Mouse (Mus musculus) c-Kit-positive CD71-negative TER-119-negative erythroid progenitor cells, embryonic 14.5 days (primary cell): Measurements from ENCODE around the gene Otud5.
"Not testable (repeated sequence)": the region's sequence is repeated elsewhere in the genome, so short reads cannot be mapped to it uniquely, and the experiment has no call there.

Experiments
- DNase-seq: peaks from one replicate; pipeline ENCODE4 v3.0.0-alpha.2; 2013; ENCODE audit warnings: low read depth

Otud5 gene

DNA sequence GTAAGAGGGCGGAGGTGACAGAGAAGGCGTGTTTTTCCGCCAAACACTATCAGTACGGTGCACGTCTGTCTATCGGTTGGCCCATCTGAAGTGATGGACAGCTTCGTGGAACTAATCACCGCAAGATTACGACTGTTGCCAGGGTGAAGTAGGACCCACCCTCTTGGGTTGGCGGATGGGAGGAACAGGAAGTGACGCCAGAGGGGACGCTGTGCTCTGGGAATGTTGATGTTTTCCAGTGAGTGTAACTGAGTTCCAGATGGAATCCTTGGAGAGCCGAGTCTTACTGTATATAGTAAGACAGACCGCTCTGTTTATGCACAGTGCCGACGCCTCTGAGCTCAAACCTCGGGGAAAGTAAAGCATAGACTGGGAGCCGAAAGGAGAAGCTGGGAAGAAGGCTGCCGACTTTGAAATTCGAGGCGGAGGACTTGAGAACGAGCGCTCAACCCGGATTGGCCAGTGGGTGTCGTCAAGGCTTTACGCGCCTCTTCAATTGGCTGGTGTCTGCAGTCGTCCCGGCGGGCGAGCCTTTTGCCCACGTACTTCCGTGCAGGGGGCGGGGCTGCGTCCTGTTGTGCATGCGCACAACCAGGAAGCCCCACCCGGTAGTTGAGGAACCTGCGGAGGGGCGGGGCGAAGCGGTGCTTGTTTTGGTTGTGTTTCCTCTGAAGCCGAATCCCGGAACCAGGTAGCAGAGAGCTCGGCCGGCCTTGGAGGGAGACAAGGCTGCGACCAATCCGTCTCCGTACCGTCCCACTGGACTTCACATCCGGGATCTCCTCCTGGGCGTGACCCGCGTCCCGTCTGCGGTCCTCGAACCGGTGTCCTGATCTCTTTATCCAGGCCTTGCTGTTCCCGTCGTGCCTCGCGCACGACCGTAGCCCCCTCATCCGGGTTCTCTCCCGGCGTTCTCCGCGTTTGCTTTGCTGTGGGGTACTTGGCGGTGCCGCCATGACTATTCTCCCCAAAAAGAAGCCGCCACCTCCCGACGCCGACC, at the start of gene Otud5:
Otud5 (plus strand) TSS at position 202 of the 1,000 bp plus-strand sequence.
- DNase-seq, result peak; percentile 87

- no peak for DNase-seq
Observed at GRCm38 (mm10) chrX:7793361-7793760, 47.8 kb upstream of the Otud5 start.

DNA sequence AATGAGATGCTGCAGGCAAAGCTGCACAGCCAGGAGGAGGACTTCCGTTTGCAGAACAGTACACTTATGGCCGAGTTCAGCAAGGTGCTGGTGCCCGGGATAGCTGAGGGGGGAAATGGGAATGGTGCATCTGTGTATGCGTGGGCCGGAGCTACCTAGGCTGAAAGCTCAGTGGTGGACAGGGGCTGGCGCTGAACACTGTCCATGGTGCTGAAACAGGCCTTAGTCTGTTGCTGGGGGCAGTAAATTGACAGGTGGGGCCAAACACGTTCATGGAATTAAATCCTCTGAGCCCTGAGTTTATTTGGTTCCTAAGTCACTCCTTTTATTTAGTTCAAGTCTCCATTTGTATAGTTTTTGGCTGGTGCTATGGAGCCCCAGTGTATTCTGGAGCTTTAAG, 46.1 kb upstream of the Otud5 start:
- DNase-seq, result no peak

GRCm38 (mm10) chrX:7797327-7797726, 43.8 kb upstream of the Otud5 start:
- DNase-seq, result no peak

DNA sequence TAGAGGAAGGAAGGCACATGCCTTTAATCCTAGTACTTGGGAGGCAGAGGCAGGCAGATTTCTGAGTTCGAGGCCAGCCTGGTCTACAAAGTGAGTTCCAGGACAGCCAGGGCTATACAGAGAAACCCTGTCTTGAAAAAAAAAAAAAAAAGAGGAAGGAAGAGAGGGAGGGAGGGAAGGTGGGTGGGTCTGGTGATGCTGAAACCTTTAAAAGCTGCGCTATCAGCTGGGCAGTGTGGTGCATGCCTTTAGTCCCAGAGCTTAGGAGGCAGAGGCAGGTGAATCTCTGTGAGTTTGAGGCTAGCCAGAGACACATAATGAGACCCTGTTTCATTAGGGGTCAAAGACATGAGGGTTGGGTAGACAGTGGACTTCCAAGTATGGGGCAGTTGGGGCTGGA, 39.0 kb upstream of the Otud5 start:
- not testable (repeated sequence) for DNase-seq

GRCm38 (mm10) chrX:7815016-7815415, 26.1 kb upstream of the Otud5 start:
- DNase-seq, result not testable (repeated sequence)

DNA sequence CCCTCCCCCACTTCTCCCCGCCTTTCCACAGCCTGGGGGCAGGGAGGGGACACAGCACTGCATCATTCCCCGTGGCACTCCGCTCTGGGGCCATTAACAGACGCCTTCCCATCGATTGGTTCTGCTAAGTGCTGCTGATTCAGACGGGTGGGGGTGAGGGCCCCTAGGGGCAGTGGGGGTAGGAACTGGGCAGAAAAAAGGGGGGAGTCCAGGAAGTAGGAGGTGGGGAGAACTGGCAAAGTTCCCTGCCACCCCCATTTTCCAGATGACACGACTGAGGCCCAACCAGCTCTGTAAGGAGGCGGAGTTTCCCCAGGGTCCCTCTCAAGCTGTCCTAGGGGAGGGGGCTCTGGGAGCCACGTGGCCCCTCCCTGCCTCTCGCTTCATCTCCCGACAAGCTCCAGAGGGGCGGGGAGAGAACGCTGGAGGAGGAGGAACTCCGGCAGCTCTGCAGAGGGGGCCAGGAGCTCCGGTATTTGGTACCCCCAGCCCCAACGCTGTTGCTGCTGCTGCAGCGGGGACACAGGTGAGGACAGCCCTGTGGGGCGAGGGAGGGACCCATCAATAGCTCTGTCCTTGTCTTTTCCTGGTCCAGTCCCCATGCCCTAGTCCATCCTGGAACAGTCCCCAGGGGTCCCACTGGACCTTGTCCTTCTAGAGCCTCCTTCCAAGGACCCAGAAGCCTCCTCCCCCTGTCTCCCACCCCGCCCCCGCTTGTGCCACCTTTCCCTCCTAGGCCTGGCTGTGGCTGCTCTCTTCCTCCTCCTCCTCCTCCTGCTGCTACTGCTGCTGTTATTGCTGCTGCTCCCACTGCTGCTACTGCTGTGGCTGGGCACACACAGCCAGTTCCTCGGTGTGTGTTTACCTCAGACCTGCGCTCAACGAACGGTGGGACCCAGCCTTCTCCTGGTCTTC, 19.0 kb upstream of the Otud5 start, which contains the start of gene Kcnd1:
Kcnd1 (plus strand) TSS at position 425 of the 915 bp plus-strand sequence.
- DNase-seq, result no peak

DNA sequence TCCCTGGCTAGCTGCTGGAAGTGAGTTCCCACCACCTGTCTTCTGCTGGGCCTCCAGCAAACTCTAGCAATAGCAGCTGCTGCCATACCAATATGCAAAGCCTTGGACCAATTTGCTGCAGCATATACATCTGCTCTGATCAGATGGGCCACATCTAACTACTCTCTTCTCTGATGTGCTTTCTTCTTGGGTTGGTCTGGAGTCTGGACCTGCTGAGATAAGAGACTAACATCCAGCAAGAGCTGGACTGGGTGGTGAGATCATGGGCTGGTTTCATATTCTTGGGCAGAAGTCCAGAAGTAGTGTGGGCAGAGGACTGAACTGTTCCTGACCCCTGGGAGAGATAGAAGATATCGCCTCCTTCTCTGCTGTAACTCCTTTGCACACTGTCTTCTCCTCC, 4.0 kb upstream of the Otud5 start:
- no peak for DNase-seq

DNA sequence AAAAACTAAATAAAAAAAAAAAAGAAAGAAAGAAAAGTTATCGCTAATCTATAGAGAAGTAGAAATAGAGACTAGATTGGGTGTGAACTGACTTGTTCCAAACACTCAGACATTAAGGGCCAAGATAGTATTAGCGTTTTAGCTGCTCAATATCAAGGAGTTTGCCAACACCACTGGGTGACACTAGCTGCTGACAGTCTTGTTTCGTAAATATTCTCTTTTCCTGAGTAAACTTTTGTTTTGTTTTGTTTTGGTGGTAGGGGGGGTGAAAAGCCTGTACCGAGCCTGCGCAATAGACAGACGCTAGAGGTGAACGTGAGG, 362 bp upstream of the Otud5 start:
- DNase-seq, result no peak

DNA sequence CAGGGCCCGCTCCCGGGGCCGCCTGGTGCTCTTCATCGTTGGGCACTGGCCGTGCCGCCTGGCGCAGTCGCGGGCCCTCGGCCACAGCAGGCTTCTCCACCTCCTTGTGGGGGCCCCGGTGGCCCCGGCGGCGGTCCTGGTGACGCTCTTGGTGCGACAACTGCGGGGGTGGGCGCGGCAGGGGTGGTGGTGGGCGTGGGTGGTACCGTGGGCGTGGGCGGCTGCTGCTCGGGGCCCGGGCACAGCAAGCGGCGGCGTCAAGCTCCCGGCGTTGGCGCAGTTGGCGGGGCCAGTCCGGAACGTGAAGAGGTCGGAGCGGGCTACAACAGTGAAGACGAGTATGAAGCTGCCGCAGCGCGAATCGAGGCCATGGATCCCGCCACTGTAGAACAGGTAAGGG, 1.2 kb downstream of the Otud5 start:
- no peak for DNase-seq

DNA sequence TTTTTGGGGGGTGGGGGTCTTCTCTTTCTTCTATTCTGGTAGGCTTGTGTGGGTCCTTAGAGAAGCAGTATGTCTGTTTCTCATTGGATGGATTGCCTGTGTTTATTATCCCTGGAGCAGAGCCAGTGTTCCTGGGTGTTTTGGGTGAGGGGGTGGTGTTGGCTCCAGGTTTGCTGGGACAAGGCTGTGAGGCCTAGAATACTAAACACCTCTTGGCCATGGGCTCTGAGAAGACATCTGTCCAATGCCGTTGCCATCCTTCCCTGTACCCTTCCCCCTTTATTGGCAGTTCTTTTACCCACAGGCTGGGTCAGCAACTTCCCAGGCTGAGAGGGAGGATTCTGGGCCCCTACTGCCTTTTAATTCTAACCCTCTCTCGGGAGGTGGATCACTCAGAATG, 6.7 kb downstream of the Otud5 start:
- no peak for DNase-seq

- no peak for DNase-seq
Observed at GRCm38 (mm10) chrX:7854578-7854977, 13.4 kb downstream of the Otud5 start.

DNA sequence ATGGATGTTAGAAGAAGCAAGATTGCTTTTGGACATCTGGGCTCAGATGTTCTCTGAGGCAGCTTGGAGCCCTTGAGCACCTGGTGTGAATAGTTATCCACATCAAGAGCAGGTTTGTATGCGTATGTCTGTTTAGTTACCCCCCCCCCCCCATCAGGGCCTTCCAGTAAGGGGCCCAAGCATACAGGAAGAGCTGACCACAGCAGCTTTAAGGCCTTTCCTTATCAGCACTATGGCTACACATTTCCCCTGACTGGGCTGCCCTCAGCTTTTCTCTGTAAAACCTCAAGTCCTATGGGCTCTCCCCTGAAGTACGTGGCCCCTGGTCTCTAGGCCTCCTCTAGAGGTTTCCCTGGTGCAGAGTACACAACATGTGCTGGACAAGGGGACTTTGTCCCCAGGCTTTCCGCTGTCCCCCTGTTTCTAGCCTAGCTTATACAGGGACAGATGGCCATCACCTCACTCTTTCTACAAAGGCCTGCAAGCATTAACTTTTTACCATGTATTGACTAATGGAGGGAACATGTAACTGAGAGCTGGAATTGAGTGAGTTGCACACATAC, 18.1 kb downstream of the Otud5 start:
- no peak for DNase-seq

GRCm38 (mm10) chrX:7863181-7863580, 22.0 kb downstream of the Otud5 start:
- no peak for DNase-seq

GRCm38 (mm10) chrX:7864551-7864950, 23.4 kb downstream of the Otud5 start:
- no peak for DNase-seq

DNA sequence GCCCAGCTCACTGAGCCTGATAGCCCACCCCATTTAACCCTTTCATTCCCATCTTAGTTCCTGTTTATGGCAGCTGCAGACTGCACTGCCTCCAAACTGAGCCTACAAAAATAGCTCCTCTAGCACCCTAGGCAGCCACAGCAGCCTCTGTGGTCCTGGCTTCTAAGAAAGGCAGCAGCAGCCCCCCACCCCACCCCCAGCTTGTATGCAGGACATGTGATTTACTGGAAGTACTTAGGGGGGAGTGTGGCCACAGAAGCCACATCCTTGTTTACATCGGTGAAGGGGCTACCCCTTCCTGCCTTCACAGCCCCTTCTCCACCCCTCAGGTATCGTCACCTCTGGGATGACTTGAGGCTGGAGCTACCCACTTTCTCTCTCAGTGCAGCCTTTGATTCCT, 24.2 kb downstream of the Otud5 start:
- DNase-seq, result no peak

DNA sequence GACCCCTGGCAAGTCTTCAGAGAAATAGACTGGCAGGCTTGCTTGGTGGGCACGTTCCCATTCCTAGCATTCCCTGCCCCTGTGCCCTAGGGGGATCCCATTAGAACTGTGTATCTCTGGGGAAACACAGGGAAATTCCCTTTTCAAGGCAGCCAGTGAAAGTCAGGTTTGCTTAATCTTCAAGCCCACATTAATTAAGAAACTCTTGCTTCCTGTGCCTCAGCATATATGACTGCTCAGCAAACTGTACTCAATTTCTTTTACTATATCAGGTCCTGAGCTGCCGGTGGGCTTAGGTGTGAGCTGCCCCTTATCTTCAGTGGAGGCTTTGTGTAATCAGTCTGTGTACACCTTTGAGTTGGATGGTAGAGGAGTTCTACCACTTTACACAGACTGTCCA, 24.6 kb downstream of the Otud5 start:
- DNase-seq, result no peak

- no peak for DNase-seq
Observed at GRCm38 (mm10) chrX:7867141-7867540, 26.0 kb downstream of the Otud5 start.

GRCm38 (mm10) chrX:7868506-7868905, 27.3 kb downstream of the Otud5 start:
- DNase-seq, result no peak

DNA sequence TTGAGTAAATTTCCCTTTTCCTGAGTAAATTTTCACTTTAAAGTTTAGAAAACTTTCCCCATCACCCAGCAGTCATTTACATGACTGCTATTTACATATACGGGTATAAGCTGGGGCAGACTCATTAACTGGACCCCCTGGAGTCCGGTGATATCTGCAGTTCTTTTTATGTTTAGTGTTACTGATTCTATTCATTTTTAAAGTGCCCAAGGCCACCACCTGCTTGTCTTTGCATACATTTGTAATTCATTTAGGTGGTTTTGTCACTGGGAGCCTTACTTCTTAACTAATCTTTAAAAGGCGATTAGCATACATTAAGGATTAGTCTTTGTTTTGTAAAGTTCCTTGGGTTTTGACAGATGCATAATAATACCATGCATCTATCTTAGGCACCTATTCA, 28.7 kb downstream of the Otud5 start:
- DNase-seq, result no peak

DNA sequence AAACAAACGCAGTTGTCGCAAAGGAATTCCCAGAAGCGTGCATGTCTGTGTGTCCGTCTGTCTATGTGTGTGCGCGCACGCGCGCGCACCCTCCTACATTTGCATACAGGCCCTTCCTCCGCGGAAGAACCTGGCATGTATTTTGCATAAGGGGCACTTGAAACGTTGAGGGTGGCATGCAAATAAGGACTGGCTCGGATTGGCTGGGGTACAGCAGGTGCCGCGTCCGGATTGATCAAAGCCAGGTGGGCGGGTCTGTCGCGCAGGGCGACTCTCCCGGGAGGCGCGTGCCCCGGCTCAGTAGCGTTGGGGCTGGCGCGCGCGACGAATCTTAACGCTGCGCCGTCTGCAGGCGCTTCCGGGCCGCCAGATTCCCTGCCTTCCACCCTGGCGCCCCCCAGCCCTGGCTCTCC, 36.8 kb downstream of the Otud5 start, which contains the start of gene Pim2:
Pim2 (plus strand) TSS at position 256 of the 413 bp plus-strand sequence.
- peak; percentile 59 for DNase-seq

GRCm38 (mm10) chrX:7878495-7878894, 37.3 kb downstream of the Otud5 start:
- no peak for DNase-seq
